Mouse (Mus musculus): ENCODE results near the gene Smpd3.

The Smpd3 gene

DNA sequence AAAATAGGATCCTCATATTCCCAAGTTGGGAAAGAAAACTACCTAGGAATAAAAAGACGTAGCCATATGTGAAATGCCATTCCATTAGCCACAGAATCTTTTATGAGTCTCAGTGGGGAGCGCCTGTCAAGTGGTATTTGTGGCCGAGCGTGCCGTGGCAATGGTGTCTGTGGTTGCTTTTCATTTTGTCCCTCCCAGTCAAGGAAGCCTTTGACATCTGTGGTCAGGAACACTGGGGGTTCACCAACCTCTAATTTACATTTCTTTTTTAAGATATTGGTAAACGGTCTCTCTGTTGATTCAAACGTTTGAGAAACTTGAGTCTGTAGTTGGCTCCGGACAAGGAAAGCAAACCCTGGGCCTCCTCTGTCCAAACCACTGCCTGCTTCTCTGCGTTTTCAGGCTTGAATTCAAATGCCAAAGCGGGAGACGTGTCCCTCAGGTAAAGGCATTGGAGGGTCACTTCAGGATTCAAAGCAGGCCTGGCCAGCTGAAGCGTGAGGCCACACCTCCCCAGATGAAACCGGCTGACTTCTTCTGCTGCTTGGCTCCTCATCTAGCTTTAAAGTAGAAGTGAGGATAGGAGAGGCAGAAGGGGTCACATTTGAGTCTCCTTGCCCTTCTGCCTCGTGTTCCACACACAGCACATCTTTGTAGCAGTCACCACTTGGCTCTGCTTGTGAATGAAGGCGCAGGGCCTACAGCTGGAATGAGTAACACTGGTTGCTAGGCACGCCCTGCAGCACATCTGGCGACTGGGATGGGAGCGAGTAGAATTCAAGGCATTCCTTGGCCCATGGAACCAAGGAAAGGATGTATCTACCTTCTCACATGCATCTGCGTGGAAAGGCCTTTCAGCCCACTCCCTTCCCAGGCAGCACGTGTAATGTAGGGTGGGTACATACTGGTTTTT lies 45.0 kb downstream of the Smpd3 start:
- no peak for DNase-seq (ENCODE audit: low read depth)

DNA sequence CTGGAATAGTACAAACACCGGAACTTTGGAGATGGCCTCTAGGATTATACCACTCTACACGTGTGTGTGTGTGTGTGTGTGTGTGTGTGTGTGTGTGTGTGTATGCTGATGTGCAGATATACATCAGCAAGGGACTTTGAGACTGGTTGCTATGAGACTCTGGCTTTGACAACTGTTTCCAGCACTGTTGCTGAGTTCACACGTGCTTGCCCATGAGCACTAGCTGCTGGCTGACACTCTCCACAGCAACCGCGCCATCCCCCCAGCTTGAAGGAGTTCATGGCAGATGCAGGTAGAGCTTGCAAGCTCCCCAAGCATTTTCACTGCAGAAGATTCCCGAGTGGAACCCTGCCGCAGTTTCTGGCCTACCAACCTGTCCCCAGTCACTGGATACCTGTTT lies 48.3 kb downstream of the Smpd3 start:
- DNase-seq (ENCODE audit: low read depth), result no peak

DNA sequence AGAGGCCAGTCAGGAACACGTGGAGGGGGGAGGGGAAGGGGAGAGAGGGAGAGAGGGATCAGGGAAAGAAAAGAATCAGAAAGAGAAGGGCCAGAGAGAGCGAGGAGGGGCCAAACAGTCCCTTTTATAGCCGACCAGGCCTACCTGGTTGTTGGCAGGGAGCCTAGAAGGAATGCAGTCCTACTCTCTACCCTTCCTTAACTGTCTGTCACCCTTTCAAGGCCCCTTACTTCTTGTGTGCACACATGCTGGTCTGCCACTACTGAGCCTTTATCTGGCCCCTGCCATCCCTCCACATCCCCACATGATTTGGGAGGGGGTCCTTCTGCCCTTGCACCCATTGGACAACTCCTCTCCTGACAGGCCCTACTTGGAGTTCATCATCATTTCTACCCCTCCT lies 49.1 kb downstream of the Smpd3 start:
- no peak for DNase-seq (ENCODE audit: low read depth)

GRCm38 (mm10) chr8:106287445-106287844 lies 50.3 kb downstream of the Smpd3 start:
- no peak for DNase-seq (ENCODE audit: low read depth)

DNA sequence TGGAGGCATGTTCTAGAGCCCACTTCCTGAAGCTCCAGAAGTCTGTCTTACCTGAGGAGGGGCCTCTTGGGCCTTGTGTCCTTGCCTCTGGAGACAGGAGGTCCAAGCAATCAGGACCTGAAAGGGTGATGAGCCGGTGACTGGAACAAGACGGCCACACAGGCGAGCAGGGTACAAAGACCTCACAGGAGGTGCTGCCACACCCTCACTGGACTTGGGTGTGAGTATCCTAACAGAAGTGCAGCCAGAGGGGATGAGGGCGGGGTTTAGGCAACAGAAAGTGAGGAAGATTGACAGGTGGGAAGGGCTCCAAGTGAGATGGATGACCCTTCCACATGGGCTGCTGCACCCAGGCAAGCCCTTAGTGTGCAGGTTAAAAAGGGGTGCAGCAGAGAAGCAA lies 56.9 kb downstream of the Smpd3 start:
- no peak for DNase-seq (ENCODE audit: low read depth)

- no peak for DNase-seq (ENCODE audit: low read depth)
Observed at GRCm38 (mm10) chr8:106280154-106280553, 57.6 kb downstream of the Smpd3 start.

- no peak for DNase-seq (ENCODE audit: low read depth)
Observed at GRCm38 (mm10) chr8:106278367-106279042, 59.3 kb downstream of the Smpd3 start.

- no peak for DNase-seq (ENCODE audit: low read depth)
Observed at GRCm38 (mm10) chr8:106276709-106277317, 61.0 kb downstream of the Smpd3 start.

GRCm38 (mm10) chr8:106273468-106273867 lies 64.3 kb downstream of the Smpd3 start:
- DNase-seq (ENCODE audit: low read depth), result no peak

GRCm38 (mm10) chr8:106271378-106271777 lies 66.4 kb downstream of the Smpd3 start:
- DNase-seq (ENCODE audit: low read depth), result no peak

GRCm38 (mm10) chr8:106270804-106271203 lies 67.0 kb downstream of the Smpd3 start:
- no peak for DNase-seq (ENCODE audit: low read depth)

- DNase-seq (ENCODE audit: low read depth), result no peak
Observed at GRCm38 (mm10) chr8:106268710-106269346, 69.0 kb downstream of the Smpd3 start.

DNA sequence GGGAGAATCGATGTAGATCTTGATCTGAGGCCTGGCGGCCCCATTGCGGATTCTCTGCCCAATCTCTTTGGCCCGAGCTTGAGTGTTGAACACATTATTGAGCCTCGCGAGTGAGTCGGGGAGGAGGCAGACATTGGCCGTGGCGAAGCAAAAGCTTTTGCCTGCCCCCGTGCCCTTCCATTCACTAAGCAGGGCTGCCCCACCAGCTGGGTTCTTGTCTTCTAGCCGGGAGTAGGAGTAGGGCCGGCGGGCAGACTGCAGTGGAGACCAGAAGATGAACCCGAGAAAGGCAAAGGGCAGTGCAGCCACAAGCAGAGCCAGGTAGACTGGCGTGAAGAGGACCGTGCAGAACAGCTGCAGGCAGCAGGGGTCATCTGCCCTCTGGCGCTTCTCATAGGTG lies 72.4 kb downstream of the Smpd3 start:
- no peak for DNase-seq (ENCODE audit: low read depth)

- no peak for DNase-seq (ENCODE audit: low read depth)
Observed at GRCm38 (mm10) chr8:106263928-106264327, 73.9 kb downstream of the Smpd3 start.

DNA sequence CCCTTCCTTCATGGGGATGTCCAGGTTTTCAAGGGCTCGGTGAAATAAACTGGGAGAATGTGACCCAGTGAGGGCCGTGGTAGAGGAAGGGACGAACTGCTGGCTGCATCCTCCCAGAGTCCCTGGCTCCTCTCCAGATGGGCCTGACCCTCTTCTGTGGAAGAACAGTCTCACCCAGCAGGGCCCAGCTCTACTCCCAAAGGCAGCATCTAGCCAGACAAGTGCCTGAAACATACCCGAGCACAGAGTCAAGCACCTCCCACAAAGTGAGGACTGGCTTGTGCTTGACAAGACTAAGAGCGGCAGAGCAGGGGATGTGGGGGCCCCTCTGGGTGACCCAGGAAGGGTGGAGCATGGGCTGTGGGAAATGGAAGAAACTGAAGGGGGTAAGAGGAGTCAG lies 75.4 kb downstream of the Smpd3 start:
- no peak for DNase-seq (ENCODE audit: low read depth)

- no peak for DNase-seq (ENCODE audit: low read depth)
Observed at GRCm38 (mm10) chr8:106260894-106261293, 76.9 kb downstream of the Smpd3 start.

DNA sequence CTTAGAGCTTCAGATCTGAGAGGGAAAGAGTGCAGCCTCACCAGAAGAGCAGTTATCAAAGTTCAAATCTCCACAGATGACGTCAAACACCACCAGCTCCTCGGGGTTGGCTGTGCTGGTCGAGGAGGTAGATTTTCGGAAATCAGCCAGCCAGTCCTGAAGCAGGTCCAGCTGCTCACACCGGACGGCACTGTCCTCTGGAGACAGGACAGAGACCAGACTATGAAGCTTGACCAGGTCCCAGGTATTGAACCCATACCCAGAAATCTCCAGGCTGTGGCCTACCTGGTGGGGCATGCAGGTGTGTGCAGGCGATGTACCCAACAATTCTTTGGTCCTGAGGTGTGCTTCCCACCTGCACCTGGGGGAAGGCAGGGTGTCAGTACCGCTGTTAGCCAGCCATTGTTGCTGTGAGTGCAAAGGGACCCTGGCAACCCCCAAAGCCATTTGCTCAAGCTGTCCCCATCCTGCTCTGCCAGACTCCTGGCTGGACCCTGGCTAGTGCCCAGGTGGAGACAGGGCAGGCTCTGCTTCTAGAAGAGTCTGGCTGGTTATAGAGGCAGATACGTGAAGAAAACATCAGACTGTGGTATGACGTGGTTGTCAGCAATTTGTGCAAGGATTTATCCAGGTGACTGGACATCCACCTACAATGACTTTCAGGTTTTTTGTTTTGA lies 78.1 kb downstream of the Smpd3 start:
- no peak for DNase-seq (ENCODE audit: low read depth)

DNA sequence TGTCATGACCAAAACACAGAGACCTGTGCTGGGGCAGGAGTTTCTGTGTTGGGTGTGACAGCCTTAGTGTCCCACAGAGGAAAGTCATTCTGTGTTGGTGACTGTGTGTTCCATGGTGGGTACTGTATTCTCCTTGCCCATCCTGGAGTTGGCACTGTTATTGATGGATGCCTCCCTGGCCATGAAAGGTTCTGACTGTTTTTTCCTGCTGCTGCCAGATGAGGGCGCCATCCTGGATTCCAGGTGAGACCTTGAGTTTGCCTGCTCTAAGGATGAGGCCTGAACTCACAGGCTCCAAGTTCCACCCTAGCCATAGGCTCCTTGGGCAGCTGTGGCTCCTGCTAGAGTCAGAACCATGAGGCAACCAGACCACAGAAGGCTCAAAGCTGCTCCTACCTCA lies 79.6 kb downstream of the Smpd3 start:
- DNase-seq (ENCODE audit: low read depth), result no peak

DNA sequence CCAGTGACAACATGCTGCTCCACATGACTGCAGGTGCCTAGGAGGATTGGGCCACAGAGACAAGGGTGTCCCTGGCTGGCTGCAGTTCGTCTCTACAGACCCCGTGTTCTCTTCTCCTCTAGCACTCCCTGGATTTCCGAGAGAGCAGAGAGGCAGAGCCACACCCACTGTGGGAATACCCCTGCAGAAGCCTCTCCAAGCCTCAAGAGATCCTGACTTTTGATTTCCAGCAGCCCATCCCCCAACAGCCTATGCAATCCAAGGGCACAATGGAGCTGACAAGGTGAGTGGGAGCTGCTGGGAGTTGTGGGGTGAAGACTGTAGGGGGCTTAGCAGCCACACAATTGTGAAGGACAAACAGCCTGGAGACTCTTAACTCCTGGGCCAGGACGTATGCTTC lies 87.6 kb downstream of the Smpd3 start:
- DNase-seq (ENCODE audit: low read depth), result no peak

- DNase-seq (ENCODE audit: low read depth), result no peak
Observed at GRCm38 (mm10) chr8:106237106-106237505, 100.7 kb downstream of the Smpd3 start.

GRCm38 (mm10) chr8:106234567-106235261 lies 103.1 kb downstream of the Smpd3 start:
- DNase-seq (ENCODE audit: low read depth), result no peak
